Mouse (Mus musculus): Measurements from ENCODE around the gene Kif1a.
A peak's percentile ranks its signal among the peaks of the same experiment; 100 is the strongest.

The Kif1a gene

GRCm38 (mm10) chr1:93092582-93092981 lies 9.2 kb downstream of the Kif1a start:
- DNase-seq (ENCODE audit: low spot score), result no peak

DNA sequence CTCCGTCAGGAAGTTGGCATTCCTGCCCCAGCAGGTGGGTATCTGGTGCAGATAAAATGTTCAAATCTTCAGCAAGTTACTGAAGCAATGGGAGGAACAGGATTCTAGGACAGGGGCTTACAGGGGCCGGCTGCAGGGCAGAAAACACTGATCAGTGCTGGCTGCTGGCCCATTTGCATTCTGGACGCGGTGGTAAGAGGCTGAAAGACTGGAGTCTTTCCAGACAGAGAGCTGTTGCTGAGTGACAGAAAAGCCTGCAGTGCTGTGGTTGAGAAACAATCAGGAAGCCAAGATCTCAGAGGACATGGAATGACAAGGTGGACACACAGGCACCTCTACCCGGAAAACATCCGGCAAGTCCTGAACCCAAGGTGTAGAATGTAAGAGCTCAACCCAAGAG lies 16.6 kb downstream of the Kif1a start:
- DNase-seq (ENCODE audit: low spot score), result no peak

- DNase-seq (ENCODE audit: low spot score), result no peak
Observed at GRCm38 (mm10) chr1:93083420-93084285, 18.1 kb downstream of the Kif1a start.

GRCm38 (mm10) chr1:93082121-93082520 lies 19.6 kb downstream of the Kif1a start:
- DNase-seq (ENCODE audit: low spot score), result no peak

GRCm38 (mm10) chr1:93080930-93081589 lies 20.7 kb downstream of the Kif1a start:
- DNase-seq (ENCODE audit: low spot score), result peak; percentile 39

GRCm38 (mm10) chr1:93079602-93080001 lies 22.1 kb downstream of the Kif1a start:
- DNase-seq (ENCODE audit: low spot score), result no peak

DNA sequence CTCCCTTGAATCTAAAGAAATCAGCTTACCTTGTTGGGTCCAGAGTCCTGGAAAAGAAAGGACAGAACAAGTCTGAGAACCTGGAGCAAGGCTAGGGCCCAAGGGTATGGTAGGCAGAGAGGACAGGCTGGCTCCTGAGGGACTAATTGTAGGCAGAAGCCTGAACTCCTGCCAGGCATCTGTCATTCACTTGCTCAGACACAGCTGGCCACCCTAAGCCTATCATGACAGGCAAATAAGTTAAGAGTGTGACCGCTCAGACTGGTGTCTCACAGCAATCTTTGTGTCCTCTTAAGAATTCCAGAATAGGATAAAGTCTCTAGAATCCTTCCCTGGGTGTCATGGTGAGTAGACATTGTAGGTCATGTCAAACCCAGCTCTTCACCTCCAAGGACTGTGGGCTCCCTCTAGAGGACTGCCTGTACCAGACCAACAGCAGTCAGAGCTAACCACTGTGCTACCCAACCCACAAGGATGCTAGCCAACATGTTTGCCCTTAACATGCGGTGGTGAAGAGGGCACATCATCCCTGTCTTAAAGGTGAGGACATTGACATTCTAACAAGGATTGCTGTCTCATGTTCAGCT lies 29.4 kb downstream of the Kif1a start:
- no peak for DNase-seq (ENCODE audit: low spot score)

- peak; percentile 44 for DNase-seq (ENCODE audit: low spot score)
Observed at GRCm38 (mm10) chr1:93071487-93071971, 30.2 kb downstream of the Kif1a start.

DNA sequence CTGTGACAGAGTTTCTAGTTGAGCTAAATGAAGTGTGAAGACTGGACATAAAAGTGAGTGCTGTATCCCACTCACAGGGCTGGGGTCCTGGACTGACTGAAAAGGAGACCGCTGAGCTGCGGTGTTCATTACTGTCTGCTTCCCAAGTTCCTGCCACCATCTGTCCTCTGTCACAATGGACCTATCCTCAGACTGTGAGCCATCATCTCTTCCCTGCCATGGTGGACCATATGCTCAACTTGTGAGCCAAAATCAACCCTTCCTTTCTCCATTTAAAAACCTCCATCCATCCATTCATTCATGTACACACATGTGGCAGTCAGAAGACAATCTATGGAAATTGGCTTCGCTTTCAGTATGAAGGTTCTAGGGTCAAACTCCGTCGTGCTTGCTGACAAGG lies 30.9 kb downstream of the Kif1a start:
- no peak for DNase-seq (ENCODE audit: low spot score)

DNA sequence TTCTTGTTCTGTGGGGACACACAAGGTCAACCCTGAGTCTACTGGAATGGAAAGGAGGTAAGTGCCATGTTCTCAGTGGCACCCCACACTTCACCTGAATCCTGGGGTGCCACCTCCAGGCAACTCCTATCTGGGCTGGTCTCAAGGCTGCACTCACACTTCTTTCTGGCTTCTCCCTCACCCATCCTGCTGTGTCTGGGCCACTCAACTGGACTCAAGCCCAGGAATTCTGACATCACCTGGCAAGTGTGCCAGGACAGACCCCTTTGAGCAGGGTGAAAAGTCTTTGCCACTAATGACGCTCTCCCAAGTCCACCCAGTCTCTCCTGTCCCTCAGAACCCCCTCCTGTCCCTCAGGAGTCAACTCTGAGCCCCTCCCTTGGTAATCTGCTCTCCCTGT lies 33.2 kb downstream of the Kif1a start:
- no peak for DNase-seq (ENCODE audit: low spot score)

GRCm38 (mm10) chr1:93065654-93066053 lies 36.1 kb downstream of the Kif1a start:
- no peak for DNase-seq (ENCODE audit: low spot score)

DNA sequence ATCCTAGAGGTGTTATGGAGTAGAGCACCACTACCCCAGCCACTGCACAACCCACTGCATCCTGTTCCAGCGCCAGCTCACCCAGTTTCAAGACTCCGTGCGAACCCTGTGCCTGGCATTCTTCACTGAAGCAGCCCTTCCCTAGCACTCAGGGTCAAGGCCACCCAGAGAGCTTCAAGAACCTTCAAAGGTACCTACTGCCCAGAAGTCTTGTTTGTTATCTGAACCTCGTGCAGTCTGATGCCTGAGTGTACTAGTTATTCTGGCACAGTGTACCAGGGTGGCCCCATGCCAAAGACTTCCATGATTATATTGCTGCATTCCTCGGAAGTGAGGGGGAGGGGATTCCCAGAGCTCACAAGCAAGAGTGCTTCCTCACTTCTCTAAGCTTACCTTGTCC lies 38.1 kb downstream of the Kif1a start:
- DNase-seq (ENCODE audit: low spot score), result peak; percentile 26

GRCm38 (mm10) chr1:93051124-93051833 lies 50.5 kb downstream of the Kif1a start:
- DNase-seq (ENCODE audit: low spot score), result no peak

DNA sequence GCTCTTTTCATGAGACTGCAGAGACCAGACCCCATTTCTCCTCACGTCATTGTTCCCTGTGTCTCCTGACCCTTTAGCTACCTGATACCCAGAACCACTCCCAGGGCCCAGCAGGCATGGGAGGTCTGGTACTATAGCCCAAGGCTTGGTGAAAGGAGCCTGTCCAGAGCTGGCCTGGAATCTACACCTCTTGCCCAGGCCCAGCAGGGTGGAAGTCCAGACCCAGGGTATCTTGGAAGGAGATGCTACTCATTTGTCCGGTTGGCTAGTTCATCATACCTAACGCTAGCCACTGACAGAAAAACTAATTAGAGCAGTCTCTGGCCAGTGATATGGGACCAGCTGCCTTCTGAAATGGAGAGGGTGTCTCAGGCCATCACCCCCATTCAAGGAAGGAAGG lies 51.7 kb downstream of the Kif1a start:
- no peak for DNase-seq (ENCODE audit: low spot score)

DNA sequence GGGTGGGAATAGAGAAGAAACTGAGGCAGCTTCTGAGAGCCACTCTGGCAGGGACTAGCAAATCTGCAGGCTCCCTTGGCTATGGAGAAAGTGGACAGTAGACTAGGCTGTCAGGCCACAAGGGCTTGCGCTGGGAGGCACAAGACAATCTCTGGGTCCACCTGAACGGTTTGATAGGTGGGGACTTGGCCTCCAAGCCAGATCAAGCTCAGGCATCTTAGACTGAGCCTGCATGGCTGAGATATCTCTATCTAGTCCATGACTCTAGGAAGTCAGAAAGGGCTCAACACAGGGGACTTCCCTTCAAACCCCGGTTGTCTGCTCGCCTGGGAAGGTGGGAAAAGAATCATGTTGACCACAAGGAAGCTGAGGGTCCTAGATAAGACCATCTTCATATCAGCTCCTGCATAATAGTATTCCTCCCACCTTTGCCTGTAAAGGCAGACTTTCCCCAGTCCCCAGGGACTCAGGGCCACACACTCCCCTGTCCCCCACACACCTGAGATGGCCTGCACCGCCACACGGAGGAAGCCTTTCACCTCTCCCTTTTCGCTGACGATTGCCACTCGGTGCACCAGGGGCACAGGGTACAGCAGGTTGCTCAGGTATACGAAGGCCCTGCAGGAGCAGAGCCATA lies 55.5 kb downstream of the Kif1a start:
- DNase-seq (ENCODE audit: low spot score), result no peak

GRCm38 (mm10) chr1:93035981-93036380 lies 65.8 kb downstream of the Kif1a start:
- no peak for DNase-seq (ENCODE audit: low spot score)

- DNase-seq (ENCODE audit: low spot score), result no peak
Observed at GRCm38 (mm10) chr1:93033989-93034388, 67.8 kb downstream of the Kif1a start.

- DNase-seq (ENCODE audit: low spot score), result no peak
Observed at GRCm38 (mm10) chr1:93031199-93031598, 70.6 kb downstream of the Kif1a start.

DNA sequence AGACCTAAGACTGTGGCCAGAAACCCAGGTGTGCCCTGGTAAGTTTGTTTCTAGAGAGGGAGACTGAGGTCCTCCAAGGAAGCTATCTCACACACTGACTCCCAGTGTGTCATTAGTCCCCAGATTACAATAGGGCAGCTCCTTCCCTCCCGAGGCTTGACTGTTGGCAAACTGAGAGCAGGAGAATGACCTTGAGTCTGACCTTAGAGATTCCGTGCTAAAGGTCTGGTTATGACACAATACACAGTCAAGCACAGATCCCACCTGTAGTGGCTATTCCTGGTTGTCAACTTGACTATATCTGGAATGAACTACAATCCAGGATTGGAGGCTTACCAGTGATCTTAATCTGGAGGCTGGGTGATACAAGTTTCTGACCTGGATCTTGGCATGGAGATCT lies 71.7 kb downstream of the Kif1a start:
- no peak for DNase-seq (ENCODE audit: low spot score)

DNA sequence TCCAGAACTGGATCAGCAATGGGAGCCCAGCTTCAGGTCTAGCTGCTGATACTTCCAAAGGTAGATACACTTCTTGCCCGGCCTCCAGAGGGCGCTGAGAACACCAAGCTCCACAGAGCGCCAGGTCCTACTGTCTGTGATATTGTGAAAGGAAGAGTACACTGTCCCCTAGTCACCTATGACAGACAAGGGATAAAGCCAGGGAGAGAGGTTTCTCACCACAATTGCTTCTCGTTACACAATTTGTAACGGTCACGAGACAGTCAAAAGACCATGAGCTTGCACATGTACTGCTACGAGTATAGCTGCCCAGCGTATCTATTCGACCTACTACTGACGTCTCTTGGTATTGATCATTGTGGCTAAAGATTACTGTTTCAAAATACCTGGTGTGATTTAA lies 72.4 kb downstream of the Kif1a start:
- DNase-seq (ENCODE audit: low spot score), result peak; percentile 8

GRCm38 (mm10) chr1:93026600-93026999 lies 75.2 kb downstream of the Kif1a start:
- no peak for DNase-seq (ENCODE audit: low spot score)

GRCm38 (mm10) chr1:93020602-93021001 lies 81.1 kb downstream of the Kif1a start:
- DNase-seq (ENCODE audit: low spot score), result no peak

Measured in lung, postnatal 25 days (tissue).